34 mouse cellular contexts compared by ENCODE assay signal in genomic region chr1:147239108-147239507, GRCm38 (mm10).
"Had no signal": no experiment of that assay in that cellular context is flagged by ENCODE, and none has a peak within 500 bp of the region (broad histone marks: within the 10 kb centered on the region; RNA-seq: fewer than 3 reads in every experiment).

No protein-coding gene starts in this region.

- H3K9ac ChIP-seq: heart, embryonic 12.5 days; heart, embryonic 13.5 days; heart, embryonic 15.5 days; hindbrain, embryonic 12.5 days; hindbrain, embryonic 13.5 days; hindbrain, embryonic 14.5 days; hindbrain, embryonic 15.5 days; intestine, embryonic 15.5 days; kidney, embryonic 15.5 days had no signal

- H3K4me1 ChIP-seq: heart, embryonic 12.5 days; heart, embryonic 13.5 days; heart, embryonic 15.5 days; hindbrain, embryonic 10.5 days; hindbrain, embryonic 12.5 days; hindbrain, embryonic 13.5 days; hindbrain, embryonic 15.5 days; intestine, embryonic 15.5 days; kidney, embryonic 15.5 days had no signal

- H3K4me2 ChIP-seq: heart, embryonic 11.5 days; heart, embryonic 12.5 days; heart, embryonic 13.5 days; heart, embryonic 15.5 days; hindbrain, embryonic 12.5 days; hindbrain, embryonic 13.5 days; hindbrain, embryonic 14.5 days; hindbrain, embryonic 15.5 days; intestine, embryonic 15.5 days; kidney, embryonic 15.5 days had no signal

- H3K27ac ChIP-seq: heart, embryonic 13.5 days; heart, embryonic 15.5 days; hindbrain, embryonic 10.5 days; hindbrain, embryonic 12.5 days; hindbrain, embryonic 13.5 days; hindbrain, embryonic 14.5 days; hindbrain, embryonic 15.5 days; hindbrain, postnatal 0 days; intestine, embryonic 15.5 days; kidney, embryonic 15.5 days; kidney, postnatal 0 days; layer of hippocampus, adult 2 months; left cerebral cortex, adult 2 months had no signal

- H3K27me3 ChIP-seq: heart, embryonic 12.5 days; heart, embryonic 13.5 days; heart, embryonic 15.5 days; hindbrain, embryonic 12.5 days; hindbrain, embryonic 13.5 days; hindbrain, embryonic 15.5 days; intestine, embryonic 15.5 days; kidney, embryonic 15.5 days had no signal

- H3K9me3 ChIP-seq: heart, embryonic 12.5 days; heart, embryonic 13.5 days; heart, embryonic 15.5 days; hindbrain, embryonic 10.5 days; hindbrain, embryonic 12.5 days; hindbrain, embryonic 13.5 days; hindbrain, embryonic 15.5 days; intestine, embryonic 15.5 days; kidney, embryonic 15.5 days had no signal

- H3K36me3 ChIP-seq: heart, embryonic 12.5 days; heart, embryonic 13.5 days; heart, embryonic 15.5 days; hindbrain, embryonic 10.5 days; hindbrain, embryonic 12.5 days; hindbrain, embryonic 13.5 days; hindbrain, embryonic 15.5 days; intestine, embryonic 15.5 days; kidney, embryonic 15.5 days had no signal

- H3K4me3 ChIP-seq: heart, embryonic 12.5 days; heart, embryonic 13.5 days; heart, embryonic 15.5 days; hindbrain, embryonic 10.5 days; hindbrain, embryonic 12.5 days; hindbrain, embryonic 13.5 days; hindbrain, embryonic 15.5 days; intestine, embryonic 15.5 days; kidney, embryonic 15.5 days; layer of hippocampus, adult 2 months; left cerebral cortex, adult 2 months had no signal

- ATAC-seq: hindbrain, embryonic 16.5 days; hindbrain, postnatal 0 days; inflammation-experienced regulatory T-cells, adult 6 months; intestine, embryonic 15.5 days; intestine, embryonic 16.5 days; intestine, postnatal 0 days had no signal

- DNase-seq: heart, postnatal 10 days; heart, postnatal 14 days; heart, postnatal 36 days; heart, postnatal 4 days; kidney, adult 11 months; kidney, adult 18-20 months; kidney, adult 2 months; kidney, adult 8-10 months; kidney, adult 9 months; kidney, postnatal 10 days; kidney, postnatal 14 days; kidney, postnatal 36 days; kidney, postnatal 4 days; layer of hippocampus, adult 9-11 months; layer of hippocampus, postnatal 36 days had no signal
